Mouse (Mus musculus) limb, embryonic 15.5 days (tissue): ENCODE measurements around the gene Hapln3. TPM values are rescaled to one million over a fixed set of nuclear protein-coding genes. Genes with fewer than 3 reads are reported as not detected.

Experiments used
- ATAC-seq: fragments of 200-750 bp; cut with Nextera tagmentation; 2 replicates; pipeline ENCODE4 v1.8.0; 2017; ENCODE audit warnings: low read depth, moderate TSS enrichment; ENCODE audit not compliant: insufficient number of reproducible peaks, low FRiP score, low TSS enrichment
- H3K27ac ChIP-seq: fragments of 300-500 bp; sonication (generic); 2 replicates; pipeline ENCODE4 v1.5.1; 2015; ENCODE audit warnings: moderate library complexity, mild to moderate bottlenecking, inconsistent platforms
- H3K27me3 ChIP-seq: fragments of 300-500 bp; sonication (generic); 2 replicates; pipeline ENCODE4 v1.6.1; 2015; ENCODE audit warnings: inconsistent platforms
- H3K36me3 ChIP-seq: fragments of 300-500 bp; sonication (generic); 2 replicates; pipeline ENCODE4 v1.6.1; 2015; ENCODE audit warnings: inconsistent platforms
- H3K4me1 ChIP-seq: fragments of 300-500 bp; sonication (generic); 2 replicates; pipeline ENCODE4 v1.6.1; 2015; ENCODE audit warnings: inconsistent platforms
- H3K4me2 ChIP-seq: fragments of 300-500 bp; sonication (generic); 2 replicates; pipeline ENCODE4 v1.6.1; 2015; ENCODE audit warnings: mild to moderate bottlenecking, inconsistent platforms
- H3K4me3 ChIP-seq: fragments of 300-500 bp; sonication (generic); 2 replicates; pipeline ENCODE4 v1.5.1; 2015; ENCODE audit warnings: mild to moderate bottlenecking, inconsistent platforms
- H3K9ac ChIP-seq: fragments of 300-500 bp; sonication (generic); 2 replicates; pipeline ENCODE4 v1.6.1; 2015; ENCODE audit warnings: inconsistent platforms
- H3K9me3 ChIP-seq: fragments of 300-500 bp; sonication (generic); 2 replicates; pipeline ENCODE4 v1.6.1; 2016; ENCODE audit warnings: inconsistent platforms
- WGBS: fragments of 180-500 bp; shearing (Covaris S2); methylation state at CpG from one replicate; pipeline ENCODE4 v1.1.7; 2015; 5-methylcytosine and 5-hydroxymethylcytosine counted together
- polyA plus RNA-seq: library from polyadenylated mRNA; unstranded; fragments of >200 nt; fragmentation: Nextera tagmentation; extraction: Ambion mirVana; gene quantifications from 2 replicates; pipeline ENCODE4 v1.2.1, GENCODE M21; 2015

The Hapln3 gene
- polyA plus RNA-seq, 1 experiment from 2014 or later, result 1.8 TPM

GRCm38 (mm10) chr7:79139328-79139824 is 8.6 kb upstream of the Hapln3 start:
- WGBS, result 71% methylated on average over 6 of the region's 6 CpGs
- Histone ChIP-seq H3K27me3 (no peaks in the 10 kb centered on the region), H3K9me3 (no peaks in the 10 kb centered on the region), H3K36me3 (peaks cover 83% of the 10 kb centered on the region), H3K4me3 (no peak overlapping the region), H3K9ac (no peak overlapping the region), H3K4me1 (no peaks in the 10 kb centered on the region), H3K4me2 (no peak overlapping the region), H3K27ac (no peak overlapping the region)
- no peak for ATAC-seq

GRCm38 (mm10) chr7:79133391-79133790 is 2.6 kb upstream of the Hapln3 start:
- no peaks in the 10 kb centered on the region for H3K9me3 ChIP-seq
- ATAC-seq, result no peak
- 36% methylated on average over 6 of the region's 6 CpGs for WGBS
- H3K9ac ChIP-seq, result no peak overlapping the region
- peaks cover 45% of the 10 kb centered on the region for H3K36me3 ChIP-seq
- no peak overlapping the region for H3K4me2 ChIP-seq
- H3K27me3 ChIP-seq, result peaks cover 6% of the 10 kb centered on the region
- no peak overlapping the region for H3K27ac ChIP-seq
- H3K4me1 ChIP-seq, result peaks cover 14% of the 10 kb centered on the region
- H3K4me3 ChIP-seq, result no peak overlapping the region

- 13% methylated on average over 13 of the region's 13 CpGs for WGBS
- peaks cover 19% of the 10 kb centered on the region for H3K36me3 ChIP-seq
- H3K4me1 ChIP-seq, result peaks cover 14% of the 10 kb centered on the region
- peaks cover 6% of the 10 kb centered on the region for H3K27me3 ChIP-seq
- H3K4me3 ChIP-seq, result no peak overlapping the region; the same call in 1 of the 2 replicates
- H3K9me3 ChIP-seq, result no peaks in the 10 kb centered on the region
- H3K9ac ChIP-seq, result no peak overlapping the region
- H3K4me2 ChIP-seq, result peak overlapping the region; percentile 36
- no peak overlapping the region for H3K27ac ChIP-seq
- ATAC-seq, result no peak
Observed at GRCm38 (mm10) chr7:79130385-79130784, 433 bp downstream of the Hapln3 start.

GRCm38 (mm10) chr7:79129883-79130282 is 935 bp downstream of the Hapln3 start:
- Histone ChIP-seq H3K36me3 (peaks cover 15% of the 10 kb centered on the region; the same call in 1 of the 2 replicates), H3K9ac (no peak overlapping the region), H3K4me1 (peaks cover 14% of the 10 kb centered on the region), H3K4me3 (no peak overlapping the region), H3K27me3 (peaks cover 6% of the 10 kb centered on the region), H3K9me3 (no peaks in the 10 kb centered on the region), H3K4me2 (0 out of 2 replicates have a peak overlapping the region, but pooled peaks have one; percentile 36), H3K27ac (no peak overlapping the region)
- ATAC-seq, result no peak
- 17% methylated on average over 8 of the region's 8 CpGs for WGBS

- no peaks in the 10 kb centered on the region for H3K4me1 ChIP-seq
- no peaks in the 10 kb centered on the region for H3K27me3 ChIP-seq
- no peaks in the 10 kb centered on the region for H3K36me3 ChIP-seq
- H3K4me3 ChIP-seq, result no peak overlapping the region
- no peak overlapping the region for H3K4me2 ChIP-seq
- 65% methylated on average over 5 of the region's 5 CpGs for WGBS
- H3K9me3 ChIP-seq, result no peaks in the 10 kb centered on the region
- H3K27ac ChIP-seq, result no peak overlapping the region
- ATAC-seq, result no peak
- H3K9ac ChIP-seq, result no peak overlapping the region
Observed at GRCm38 (mm10) chr7:79123465-79123864, 7.4 kb downstream of the Hapln3 start.

GRCm38 (mm10) chr7:79113848-79114247 is 17.0 kb downstream of the Hapln3 start:
- Histone ChIP-seq H3K9me3 (no peaks in the 10 kb centered on the region), H3K36me3 (peaks cover 2% of the 10 kb centered on the region; the same call in 1 of the 2 replicates), H3K4me2 (no peak overlapping the region), H3K9ac (no peak overlapping the region), H3K27ac (no peak overlapping the region), H3K4me3 (no peak overlapping the region), H3K4me1 (no peaks in the 10 kb centered on the region), H3K27me3 (no peaks in the 10 kb centered on the region)
- no peak for ATAC-seq
- WGBS, result 46% methylated on average over 4 of the region's 4 CpGs

GRCm38 (mm10) chr7:79096492-79096891 is 34.3 kb downstream of the Hapln3 start:
- ATAC-seq, result no peak
- Histone ChIP-seq H3K36me3 (peaks cover 14% of the 10 kb centered on the region; the same call in 1 of the 2 replicates), H3K4me1 (no peaks in the 10 kb centered on the region), H3K4me3 (no peak overlapping the region), H3K27me3 (no peaks in the 10 kb centered on the region), H3K4me2 (no peak overlapping the region), H3K9ac (no peak overlapping the region), H3K27ac (no peak overlapping the region), H3K9me3 (no peaks in the 10 kb centered on the region)
- 77% methylated on average over 5 of the region's 5 CpGs for WGBS

- Histone ChIP-seq H3K27ac (no peak overlapping the region), H3K27me3 (no peaks in the 10 kb centered on the region), H3K36me3 (peaks cover 8% of the 10 kb centered on the region; the same call in 1 of the 2 replicates), H3K4me3 (no peak overlapping the region), H3K4me1 (no peaks in the 10 kb centered on the region), H3K9ac (no peak overlapping the region), H3K9me3 (no peaks in the 10 kb centered on the region), H3K4me2 (no peak overlapping the region)
- ATAC-seq, result no peak
- WGBS, result 78% methylated on average over 4 of the region's 4 CpGs
Observed at GRCm38 (mm10) chr7:79089111-79089510, 41.7 kb downstream of the Hapln3 start.

GRCm38 (mm10) chr7:79080572-79081399 is 50.0 kb downstream of the Hapln3 start:
- ATAC-seq, result no peak
- no peaks in the 10 kb centered on the region for H3K9me3 ChIP-seq
- no peaks in the 10 kb centered on the region for H3K27me3 ChIP-seq
- no peak overlapping the region for H3K4me3 ChIP-seq
- 0 out of 2 replicates have a peak, but pooled peaks cover 5% of the 10 kb centered on the region for H3K4me1 ChIP-seq
- no peaks in the 10 kb centered on the region for H3K36me3 ChIP-seq
- H3K4me2 ChIP-seq, result no peak overlapping the region
- 22% methylated on average over 7 of the region's 7 CpGs for WGBS
- H3K27ac ChIP-seq, result peak overlapping the region; percentile 48; the same call in 1 of the 2 replicates
- H3K9ac ChIP-seq, result no peak overlapping the region

- 64% methylated on average over 3 of the region's 3 CpGs for WGBS
- no peaks in the 10 kb centered on the region for H3K9me3 ChIP-seq
- no peak for ATAC-seq
Observed at GRCm38 (mm10) chr7:79079212-79079611, 51.6 kb downstream of the Hapln3 start.

GRCm38 (mm10) chr7:79068231-79068630 is 62.6 kb downstream of the Hapln3 start:
- no peak overlapping the region for H3K4me3 ChIP-seq
- no peaks in the 10 kb centered on the region for H3K36me3 ChIP-seq
- H3K27ac ChIP-seq, result no peak overlapping the region
- 59% methylated on average over 4 of the region's 4 CpGs for WGBS
- H3K27me3 ChIP-seq, result no peaks in the 10 kb centered on the region
- H3K4me1 ChIP-seq, result 0 out of 2 replicates have a peak, but pooled peaks cover 4% of the 10 kb centered on the region
- no peak overlapping the region for H3K4me2 ChIP-seq
- H3K9ac ChIP-seq, result no peak overlapping the region
- H3K9me3 ChIP-seq, result no peaks in the 10 kb centered on the region
- ATAC-seq, result no peak

More at GRCm38 (mm10) chr7:79079212-79079611, 51.6 kb downstream of the Hapln3 start:
- H3K9ac ChIP-seq, result no peak overlapping the region
- H3K27ac ChIP-seq, result 0 out of 2 replicates have a peak overlapping the region, but pooled peaks have one; percentile 48
- H3K36me3 ChIP-seq, result no peaks in the 10 kb centered on the region
- H3K4me1 ChIP-seq, result 0 out of 2 replicates have a peak, but pooled peaks cover 5% of the 10 kb centered on the region
- no peak overlapping the region for H3K4me2 ChIP-seq
- H3K27me3 ChIP-seq, result no peaks in the 10 kb centered on the region
- no peak overlapping the region for H3K4me3 ChIP-seq

- Histone ChIP-seq H3K9me3 (no peaks in the 10 kb centered on the region), H3K27ac (no peak overlapping the region), H3K27me3 (no peaks in the 10 kb centered on the region), H3K4me2 (no peak overlapping the region), H3K4me3 (no peak overlapping the region), H3K36me3 (no peaks in the 10 kb centered on the region), H3K9ac (no peak overlapping the region), H3K4me1 (0 out of 2 replicates have a peak, but pooled peaks cover 4% of the 10 kb centered on the region)
- 62% methylated on average over 7 of the region's 7 CpGs for WGBS
- ATAC-seq, result no peak
Observed at GRCm38 (mm10) chr7:79067466-79067865, 63.4 kb downstream of the Hapln3 start.
